8 mouse cellular contexts compared by ENCODE assay signal in genomic region chr5:129895198-129896088, GRCm38 (mm10). TPM values are rescaled to one million over a fixed set of nuclear protein-coding genes. Genes with fewer than 3 reads are reported as not detected.
DNase-seq lines count a peak whose midpoint lies in the region; ATAC-seq and TF ChIP-seq lines count a peak whose summit lies in the region.

Gene Zbed5, plus strand, starts transcription at chr5:129895723.

- peak within 1 kb of the TSS; percentile 56 for H3K9ac ChIP-seq in MEL (ENCODE audit: control insufficient read depth, low read depth, low read length, poor library complexity, severe bottlenecking)
- peak within 1 kb of the TSS; percentile 63 for H3K9ac ChIP-seq in forebrain, postnatal 0 days
- H3K9ac ChIP-seq in lung, embryonic 15.5 days, result peak within 1 kb of the TSS; percentile 65

- H3K36me3 ChIP-seq in MEL (ENCODE audit: control insufficient read depth in 1 of 2, insufficient read depth in 2 of 2, low read length in 2 of 2), result peaks cover 0 to 9% of the 10 kb centered on the region in 2 experiments; a peak in 2 of 4 replicates
- no peaks in the 10 kb centered on the region for H3K36me3 ChIP-seq in forebrain, postnatal 0 days (ENCODE audit: insufficient read depth)
- H3K36me3 ChIP-seq in lung, embryonic 15.5 days, result no peaks in the 10 kb centered on the region

- no peaks in the 10 kb centered on the region for H3K79me2 ChIP-seq in MEL (ENCODE audit: control insufficient read depth, insufficient read depth, low read length, poor library complexity)

- no peak for TF ChIP-seq EP300 in MEL (IDR thresholded peaks at IDR 0.05; ENCODE audit: low read depth in 1 of 2, low read length in 2 of 2)

- H3K4me1 ChIP-seq in MEL (ENCODE audit: control insufficient read depth in 1 of 2, insufficient read depth in 2 of 2, low read length in 2 of 2), result peaks cover 0 to 5% of the 10 kb centered on the region in 2 experiments; a peak in 1 of 4 replicates
- H3K4me1 ChIP-seq in cerebellum, adult 2 months (ENCODE audit: control insufficient read depth, insufficient read depth, low read length), result no peaks in the 10 kb centered on the region
- H3K4me1 ChIP-seq in forebrain, postnatal 0 days (ENCODE audit: insufficient read depth), result peaks cover 5% of the 10 kb centered on the region; the same call in 1 of the 2 replicates
- peaks cover 10% of the 10 kb centered on the region for H3K4me1 ChIP-seq in lung, embryonic 15.5 days

- peak; percentile 100 for ATAC-seq in forebrain, postnatal 0 days
- ATAC-seq in lung, embryonic 15.5 days (ENCODE audit: borderline replicate concordance, extremely low read depth, low FRiP score, low TSS enrichment), result peak; percentile 100

- TF ChIP-seq RAD21 in MEL (IDR thresholded peaks at IDR 0.05; ENCODE audit: low read depth, low read length), result no peak

- peak in 1 of 2 experiments; percentile 37; a peak in 1 of 4 replicates for TF ChIP-seq POLR2A in MEL (IDR thresholded peaks at IDR 0.05; ENCODE audit: control insufficient read depth in 1 of 2, insufficient read depth in 1 of 2, low read depth in 1 of 2, low read length in 2 of 2, poor library complexity in 1 of 2)
- no peak for TF ChIP-seq POLR2A in cerebellum, adult 2 months (IDR thresholded peaks at IDR 0.05; ENCODE audit: borderline replicate concordance, insufficient read depth, low read length)

- peak within 1 kb of the TSS; percentile 81 for H3K4me2 ChIP-seq in forebrain, postnatal 0 days (ENCODE audit: low read depth)
- H3K4me2 ChIP-seq in lung, embryonic 15.5 days, result peak within 1 kb of the TSS; percentile 90

- no peaks in the 10 kb centered on the region for H3K9me3 ChIP-seq in MEL (replicated peaks; ENCODE audit: insufficient read depth, low read length)
- no peaks in the 10 kb centered on the region for H3K9me3 ChIP-seq in forebrain, postnatal 0 days (ENCODE audit: low read length)
- no peaks in the 10 kb centered on the region for H3K9me3 ChIP-seq in lung, embryonic 15.5 days

- H3K27ac ChIP-seq in MEL (ENCODE audit: control insufficient read depth, low read depth, low read length), result no peak within 1 kb of the TSS
- no peak within 1 kb of the TSS for H3K27ac ChIP-seq in cerebellum, adult 2 months (ENCODE audit: insufficient read depth, low read length)
- H3K27ac ChIP-seq in forebrain, postnatal 0 days (ENCODE audit: low read depth, low read length), result 0 out of 2 replicates have a peak within 1 kb of the TSS, but pooled peaks have one; percentile 62
- H3K27ac ChIP-seq in lung, embryonic 15.5 days, result no peak within 1 kb of the TSS

- peak; percentile 98 for DNase-seq in MEL (ENCODE audit: low read depth, low spot score)
- peak; percentile 86 to 88 for DNase-seq in cerebellum, adult 2 months
- peak; percentile 96 for DNase-seq in forebrain, postnatal 0 days
- DNase-seq in heart, postnatal 4 days, result peak; percentile 89
- DNase-seq in layer of hippocampus, adult 8-10 months (ENCODE audit: low spot score in 2 of 2), result peak; percentile 88 to 91
- DNase-seq in ovary, adult 18-20 months (ENCODE audit: low spot score), result peak; percentile 84
- DNase-seq in thymus, postnatal 0 days (ENCODE audit: low spot score), result peak; percentile 82

- peak within 1 kb of the TSS; percentile 66 to 90 for H3K4me3 ChIP-seq in MEL (ENCODE audit: control insufficient read depth in 1 of 2, insufficient read depth in 1 of 2, low read depth in 2 of 2, low read length in 2 of 2)
- peak within 1 kb of the TSS; percentile 81 for H3K4me3 ChIP-seq in cerebellum, adult 2 months (replicated peaks; ENCODE audit: insufficient read depth, low read depth, low read length)
- peak within 1 kb of the TSS; percentile 80 for H3K4me3 ChIP-seq in forebrain, postnatal 0 days (ENCODE audit: low read depth, low read length)
- H3K4me3 ChIP-seq in lung, embryonic 15.5 days, result peak within 1 kb of the TSS; percentile 77

- peaks cover 0 to 5% of the 10 kb centered on the region in 2 experiments; a peak in 2 of 4 replicates for H3K27me3 ChIP-seq in MEL (ENCODE audit: control insufficient read depth in 1 of 2, insufficient read depth in 2 of 2, low read length in 2 of 2)
- H3K27me3 ChIP-seq in cerebellum, adult 2 months (ENCODE audit: control insufficient read depth, insufficient read depth, low read length), result no peaks in the 10 kb centered on the region
- no peaks in the 10 kb centered on the region for H3K27me3 ChIP-seq in forebrain, postnatal 0 days (ENCODE audit: insufficient read depth, low read length)
- H3K27me3 ChIP-seq in lung, embryonic 15.5 days, result no peaks in the 10 kb centered on the region; the same call in 1 of the 2 replicates

- TF ChIP-seq CTCF in MEL (IDR thresholded peaks at IDR 0.05 in 2 of 3, conservative IDR thresholded peaks at IDR 0.05 in 1 of 3; ENCODE audit: control insufficient read depth in 1 of 3, insufficient read depth in 1 of 3, low read depth in 2 of 3, low read length in 3 of 3, poor library complexity in 1 of 3, severe bottlenecking in 1 of 3), result no peak
- TF ChIP-seq CTCF in cerebellum, adult 2 months (IDR thresholded peaks at IDR 0.05; ENCODE audit: borderline replicate concordance, insufficient read depth, low read depth, low read length), result no peak
- no peak; the same call in 1 of the 2 replicates for TF ChIP-seq CTCF in forebrain, postnatal 0 days (IDR thresholded peaks at IDR 0.05; ENCODE audit: low read depth)

- 3% methylated on average over 44 of the region's 44 CpGs for WGBS in cerebellum, adult 2 months
- 3% methylated on average over 44 of the region's 44 CpGs for WGBS in forebrain, postnatal 0 days
- WGBS in lung, embryonic 15.5 days, result 2% methylated on average over 44 of the region's 44 CpGs

TF ChIP-seq in MEL, 35 proteins besides CTCF, POLR2A, EP300 and RAD21:
- TF ChIP-seq NELFE (IDR thresholded peaks at IDR 0.05; ENCODE audit: low read depth, low read length) (0 out of 2 replicates have a peak, but pooled peaks have one; percentile 21), MEF2A (IDR thresholded peaks at IDR 0.05; ENCODE audit: extremely low read depth, insufficient replicate concordance, low read depth, low read length, poor library complexity, severe bottlenecking) (no peak), NRF1 (IDR thresholded peaks at IDR 0.05; ENCODE audit: insufficient read depth, low read depth, low read length, poor library complexity, severe bottlenecking) (0 out of 2 replicates have a peak, but pooled peaks have one; percentile 18), CHD2 (IDR thresholded peaks at IDR 0.05; ENCODE audit: low read length) (peak; percentile 72), MAX (IDR thresholded peaks at IDR 0.05; ENCODE audit: low read length) (peak; percentile 87), E2F4 (IDR thresholded peaks at IDR 0.05; ENCODE audit: borderline replicate concordance, low read depth, low read length) (no peak), MAZ (IDR thresholded peaks at IDR 0.05; ENCODE audit: low read depth, low read length) (peak; percentile 48; the same call in 1 of the 2 replicates), MYC (IDR thresholded peaks at IDR 0.05; ENCODE audit: low read depth, low read length) (peak; percentile 92), SMC3 (IDR thresholded peaks at IDR 0.05; ENCODE audit: low read depth, low read length) (no peak), ELF1 (IDR thresholded peaks at IDR 0.05; ENCODE audit: low read depth, low read length) (peak; percentile 64), CHD1 (IDR thresholded peaks at IDR 0.05; ENCODE audit: low read depth, low read length) (no peak), UBTF (IDR thresholded peaks at IDR 0.05; ENCODE audit: borderline replicate concordance, insufficient read depth, low read depth, low read length) (no peak), TBP (IDR thresholded peaks at IDR 0.05; ENCODE audit: low read depth, low read length) (no peak), SIN3A (IDR thresholded peaks at IDR 0.05; ENCODE audit: low read length) (peak; percentile 100), MXI1 (IDR thresholded peaks at IDR 0.05; ENCODE audit: low read depth, low read length) (peak; percentile 99), HCFC1 (IDR thresholded peaks at IDR 0.05; ENCODE audit: low read depth, low read length) (peak; percentile 63)

RNA-seq across cellular contexts. Expression of gene Zbed5, which starts in this region (rescaled TPM):
- 2.5 and 4.2 TPM in 2 replicates for total RNA-seq in MEL (2012; rRNA removed)
- polyA plus RNA-seq in MEL (2012; ENCODE audit: insufficient read depth in 1 of 2, insufficient read length in 2 of 2, low read depth in 1 of 2, low replicate concordance in 2 of 2, missing spikeins in 1 of 2), result 1 to 10 TPM in 1 of 2 experiments, not detected in 1; 4.0 TPM
- polyA plus RNA-seq in cerebellum, adult 2 months (2012; rRNA removed), result 3.3 and 3.9 TPM in 2 replicates
- total RNA-seq in forebrain, postnatal 0 days (2014; rRNA removed), result 21.2 and 23.6 TPM in 2 replicates
- polyA plus RNA-seq in forebrain, postnatal 0 days (2015; fragmentation: Nextera tagmentation; extraction: Ambion mirVana), result 8.3 and 9.8 TPM in 2 replicates
- total RNA-seq in heart, postnatal 4 days (2021), result 1 to 10 TPM; 1.2 to 1.3 TPM
- 1 to 10 TPM; 7.0 to 7.7 (median 7.2) TPM for total RNA-seq in layer of hippocampus, adult 8-10 months (2022)
- polyA plus RNA-seq in lung, embryonic 15.5 days (2015; fragmentation: Nextera tagmentation; extraction: Ambion mirVana), result 4.6 and 5.1 TPM in 2 replicates
- polyA plus RNA-seq in thymus, postnatal 0 days (2015; fragmentation: Nextera tagmentation; extraction: Ambion mirVana), result 1.9 and 2.6 TPM in 2 replicates
